Mouse (Mus musculus): ENCODE results near the gene Mill2.

DNA sequence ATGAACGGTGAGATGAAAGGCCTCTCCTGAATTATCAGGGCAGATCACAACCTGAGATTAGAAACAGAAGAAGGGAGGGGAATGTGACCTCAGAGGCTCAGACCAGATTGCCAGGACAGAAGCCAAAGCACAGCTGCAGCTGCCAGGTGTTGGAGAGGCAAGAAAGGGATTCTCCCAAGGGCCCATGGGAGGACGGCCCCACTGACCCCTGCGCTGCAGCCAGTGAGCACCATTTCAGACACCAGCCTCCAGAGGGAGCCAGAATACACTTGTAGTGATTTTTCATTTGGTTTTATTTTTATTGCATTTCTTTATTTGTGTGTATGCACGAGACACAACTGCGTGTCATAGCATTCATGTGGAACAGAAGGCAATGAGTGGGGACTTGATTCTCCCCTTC lies 56.8 kb downstream of the Mill2 start:
- TF ChIP-seq CTCF (IDR thresholded peaks at IDR 0.05; ENCODE audit: insufficient read depth, low read depth, low read length) (peak; percentile 56), POLR2A (IDR thresholded peaks at IDR 0.05; ENCODE audit: insufficient read depth, low read depth, low read length) (no peak)

All from olfactory bulb, adult 2 months (tissue).